Mouse (Mus musculus) frontal cortex, adult 2 months (tissue): Measurements from ENCODE around the gene Pou5f1. TPM values are rescaled to one million over a fixed set of nuclear protein-coding genes. Genes with fewer than 3 reads are reported as not detected.
"Not testable (repeated sequence)": the region's sequence is repeated elsewhere in the genome, so short reads cannot be mapped to it uniquely, and the experiment has no call there.

Experiments used
- DNase-seq, 2 experiments: peaks; one replicate each; pipeline ENCODE4 v3.0.0; 2022; ENCODE audit warnings: low spot score in 1 of 2; ENCODE audit errors: extremely low spot score in 1 of 2
- polyA plus RNA-seq: library from polyadenylated mRNA; depleted of rRNA; stranded (reverse); fragments of >200 nt; gene quantifications from 2 replicates; pipeline ENCODE4 v1.2.3, GENCODE M21; 2012; rRNA removed

Gene Pou5f1
- polyA plus RNA-seq = 0.10 TPM in 1 of 2 replicates, not detected in the other

DNA sequence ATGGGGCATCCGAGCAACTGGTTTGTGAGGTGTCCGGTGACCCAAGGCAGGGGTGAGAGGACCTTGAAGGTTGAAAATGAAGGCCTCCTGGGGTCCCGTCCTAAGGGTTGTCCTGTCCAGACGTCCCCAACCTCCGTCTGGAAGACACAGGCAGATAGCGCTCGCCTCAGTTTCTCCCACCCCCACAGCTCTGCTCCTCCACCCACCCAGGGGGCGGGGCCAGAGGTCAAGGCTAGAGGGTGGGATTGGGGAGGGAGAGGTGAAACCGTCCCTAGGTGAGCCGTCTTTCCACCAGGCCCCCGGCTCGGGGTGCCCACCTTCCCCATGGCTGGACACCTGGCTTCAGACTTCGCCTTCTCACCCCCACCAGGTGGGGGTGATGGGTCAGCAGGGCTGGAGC lies at the start of gene Pou5f1:
TSS of gene Pou5f1 (plus strand) at position 243 of the 400 bp plus-strand sequence.
- no peak for DNase-seq

DNA sequence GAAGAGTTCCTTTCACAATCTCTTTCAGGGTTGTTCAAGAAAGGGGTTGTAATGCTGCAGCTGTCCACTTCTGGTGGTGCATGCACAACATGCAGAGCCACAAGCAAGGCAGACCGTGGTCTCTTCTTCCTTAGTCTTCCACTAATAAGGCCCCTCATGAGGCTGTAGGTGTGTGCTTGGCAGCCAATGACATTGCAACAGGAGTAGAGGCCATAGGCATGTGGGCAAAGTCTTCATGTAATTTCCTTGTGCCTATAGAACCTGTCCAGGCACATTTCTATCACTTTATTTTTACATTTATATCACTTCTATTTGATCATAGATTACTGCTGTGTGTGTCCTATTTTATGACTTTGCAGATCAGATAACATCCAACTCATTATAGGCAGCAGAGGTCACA lies 47.6 kb upstream of the Pou5f1 start:
- not testable (repeated sequence) for DNase-seq

DNA sequence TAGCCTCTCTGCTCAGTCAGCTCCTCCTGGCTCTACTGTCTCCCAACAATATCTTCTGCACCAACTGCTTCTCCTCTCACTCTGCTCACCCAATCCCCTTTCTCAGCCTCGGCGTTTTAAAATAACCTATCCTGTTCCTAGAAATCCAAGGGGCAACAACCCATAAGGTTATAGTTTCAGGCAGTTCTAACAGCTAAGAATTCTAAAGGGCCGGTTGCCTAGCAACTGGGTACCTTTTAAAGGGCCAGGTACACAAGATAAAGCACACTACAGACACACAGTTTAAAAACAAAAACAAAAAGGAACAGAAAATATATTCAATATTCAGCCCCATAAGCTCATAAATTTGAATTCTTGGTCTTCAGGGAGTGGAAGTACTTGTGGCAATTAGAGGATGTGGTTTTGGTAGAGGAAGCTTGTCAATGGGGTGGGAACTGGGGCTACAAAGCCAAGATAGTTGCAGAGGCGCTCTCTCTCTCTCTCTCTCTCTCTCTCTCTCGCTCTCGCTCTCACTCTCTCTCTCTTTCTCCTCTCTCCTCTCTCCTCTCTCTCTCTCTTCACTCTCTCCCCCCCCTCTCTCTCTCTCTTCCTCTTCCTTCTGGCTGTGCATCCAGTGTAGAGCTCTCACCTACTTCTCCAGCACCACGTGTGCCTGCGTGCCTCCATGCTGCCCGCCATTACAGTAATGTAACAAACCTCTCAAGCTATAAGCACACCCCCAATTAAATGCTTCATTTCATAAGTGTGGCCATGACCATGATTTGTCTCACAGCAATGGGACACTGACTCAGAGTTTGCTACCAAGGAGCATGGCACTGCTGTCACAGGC lies 45.1 kb upstream of the Pou5f1 start:
- DNase-seq = not testable (repeated sequence)

DNA sequence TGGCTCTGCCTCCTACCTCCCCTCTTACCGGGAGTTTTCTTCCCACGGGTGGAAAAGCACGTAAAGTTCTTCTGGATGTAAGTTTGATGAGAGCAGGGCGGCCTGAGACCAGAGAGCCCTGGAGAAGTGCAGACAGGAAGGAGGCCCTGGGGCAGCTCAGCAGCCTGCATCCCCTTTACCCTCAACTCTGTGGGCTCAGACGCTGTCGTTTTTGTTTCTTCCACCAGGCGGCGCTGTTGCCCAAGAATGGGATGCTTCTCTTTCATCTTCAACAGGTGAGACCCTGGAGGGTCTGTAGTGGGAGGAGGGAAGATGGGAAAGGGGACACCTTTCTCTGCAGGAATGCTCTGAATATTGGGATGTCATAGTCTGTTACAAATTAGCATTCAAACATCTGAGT lies 40.2 kb upstream of the Pou5f1 start:
- DNase-seq = not testable (repeated sequence)

DNA sequence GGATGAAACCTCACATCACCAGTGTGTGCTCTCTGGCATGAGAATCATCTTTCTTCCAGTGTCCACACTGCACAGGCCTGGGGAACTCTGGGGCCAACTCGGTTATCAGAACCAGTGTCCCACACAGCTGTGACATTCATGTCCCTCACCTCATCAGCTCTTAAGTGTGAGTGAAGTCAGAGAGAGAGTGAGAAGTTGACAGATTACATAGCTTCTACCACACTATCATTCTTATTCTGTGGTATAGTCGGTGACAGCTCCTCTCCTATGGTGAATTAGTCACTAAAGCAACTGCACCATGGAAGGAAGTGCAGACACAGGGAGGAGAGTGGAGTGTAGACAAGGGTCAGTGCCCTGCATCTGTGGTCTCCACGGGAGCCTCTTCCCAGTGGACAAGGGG lies 36.9 kb upstream of the Pou5f1 start:
- not testable (repeated sequence) for DNase-seq

DNA sequence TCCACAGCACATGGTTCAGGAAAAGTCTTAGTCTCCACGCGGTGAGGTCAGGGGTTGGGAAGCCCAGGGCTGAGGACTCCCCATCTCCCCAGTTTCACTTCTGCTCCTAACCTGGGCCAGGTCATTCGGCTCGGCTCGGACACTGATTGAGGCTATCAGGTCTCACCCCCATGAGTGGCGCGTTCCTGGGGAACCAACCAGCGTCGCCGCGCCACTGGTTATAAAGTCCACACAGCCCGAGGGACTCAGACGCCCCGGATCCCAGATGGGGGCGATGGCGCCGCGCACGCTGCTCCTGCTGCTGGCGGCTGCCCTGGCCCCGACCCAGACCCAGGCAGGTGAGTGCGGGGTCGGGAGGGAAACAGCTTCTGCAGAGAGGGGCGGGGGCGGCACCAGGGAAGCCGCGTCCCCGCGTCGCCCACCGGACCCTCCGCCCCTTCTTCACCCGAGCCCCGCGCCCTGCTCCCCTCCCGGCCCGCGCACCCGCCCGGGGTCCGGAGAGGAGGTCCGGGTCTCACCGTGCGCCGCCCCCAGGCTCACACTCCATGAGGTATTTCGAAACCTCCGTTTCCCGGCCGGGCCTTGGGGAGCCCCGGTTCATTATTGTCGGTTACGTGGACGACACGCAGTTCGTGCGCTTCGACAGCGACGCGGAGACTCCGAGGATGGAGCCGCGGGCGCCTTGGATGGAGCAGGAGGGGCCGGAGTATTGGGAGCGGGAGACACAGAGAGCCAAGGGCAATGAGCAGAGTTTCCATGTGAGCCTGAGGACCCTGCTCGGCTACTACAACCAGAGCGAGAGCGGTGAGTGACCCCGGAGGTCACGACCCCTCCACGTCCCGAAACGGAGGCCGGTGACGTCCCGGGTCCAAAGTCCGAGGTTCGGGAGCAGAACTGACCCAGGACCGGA lies 35.7 kb upstream of the Pou5f1 start, which contains the start of gene H2-Q10:
TSS of gene H2-Q10 (plus strand) at position 248 of the 910 bp plus-strand sequence.
- no peak for DNase-seq

DNA sequence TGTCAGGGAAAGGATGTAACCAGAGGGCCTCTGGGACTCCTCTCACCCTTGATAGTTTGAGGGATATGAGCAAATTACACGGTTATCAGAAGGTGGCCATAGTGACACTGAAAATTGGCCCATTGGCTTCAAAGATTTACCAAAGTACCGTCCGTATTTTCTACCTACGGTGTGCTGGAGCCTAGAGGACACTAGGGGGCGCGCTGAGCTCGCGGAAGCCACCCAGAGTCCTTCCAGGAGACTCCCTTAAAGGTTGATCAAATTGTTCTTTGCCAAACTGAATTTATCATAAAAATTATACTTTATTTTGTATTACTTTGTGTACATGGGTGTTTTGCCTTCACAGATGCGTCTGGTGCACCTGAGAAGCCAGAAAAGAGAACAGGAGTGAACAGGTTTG lies 21.8 kb upstream of the Pou5f1 start:
- peak in 1 of 2 experiments; percentile 77 for DNase-seq

DNA sequence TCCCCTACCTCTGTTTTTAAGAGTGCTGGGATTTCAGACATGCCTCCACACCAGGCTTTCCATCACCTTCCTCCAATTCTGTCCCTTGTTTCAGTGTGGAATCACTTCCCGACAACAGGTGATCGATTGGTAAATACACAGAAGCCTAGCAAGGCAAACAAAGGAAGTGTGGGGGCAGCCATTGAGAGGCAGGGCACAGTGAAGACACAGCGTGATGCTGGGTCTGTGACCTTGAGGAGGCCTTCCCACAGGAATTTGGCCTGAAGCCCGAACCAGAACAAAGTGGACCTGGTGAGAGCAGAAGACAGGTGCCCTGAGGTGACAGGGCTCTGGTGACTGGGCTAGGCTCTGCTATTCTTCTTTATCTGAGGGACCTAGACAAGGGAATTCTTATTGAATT lies 20.1 kb upstream of the Pou5f1 start:
- no peak for DNase-seq

DNA sequence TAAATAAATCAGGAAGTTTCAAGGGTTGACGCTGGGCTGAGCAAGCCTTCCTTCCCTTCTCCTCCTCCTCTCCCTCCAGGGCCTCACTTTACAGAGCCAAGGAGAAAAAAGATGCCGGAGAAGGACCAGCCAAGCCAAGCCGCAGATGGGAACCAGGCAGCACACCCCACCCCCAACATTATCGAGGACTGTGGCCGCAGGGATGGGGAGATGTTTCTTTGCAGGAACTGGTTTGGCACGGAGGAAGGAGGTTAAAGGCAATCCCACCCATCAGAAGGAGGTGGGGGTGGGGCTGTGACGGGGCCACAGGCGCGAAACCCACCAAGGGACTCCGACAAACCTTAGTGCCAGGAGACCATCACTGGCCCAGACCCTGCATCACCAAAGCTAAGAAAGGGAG lies 19.1 kb upstream of the Pou5f1 start:
- no peak for DNase-seq

DNA sequence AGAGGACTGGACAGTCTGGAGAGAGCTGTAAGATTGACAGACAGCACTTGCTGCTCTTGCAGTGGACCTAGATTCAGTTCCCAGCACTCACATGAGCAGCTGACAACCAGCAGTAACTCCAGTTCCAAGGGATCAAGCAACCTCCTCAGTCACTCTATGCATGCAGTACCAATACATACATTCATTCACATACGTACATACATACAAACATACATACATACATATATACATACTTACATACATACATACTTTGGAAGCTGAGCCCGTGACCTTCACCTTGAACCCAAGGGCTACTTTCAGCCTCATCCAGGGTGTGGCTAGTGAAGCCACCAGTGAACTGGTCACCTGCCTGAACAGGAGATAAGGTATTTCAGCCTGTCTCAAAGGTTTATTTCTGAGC lies 17.8 kb upstream of the Pou5f1 start:
- no peak for DNase-seq

DNA sequence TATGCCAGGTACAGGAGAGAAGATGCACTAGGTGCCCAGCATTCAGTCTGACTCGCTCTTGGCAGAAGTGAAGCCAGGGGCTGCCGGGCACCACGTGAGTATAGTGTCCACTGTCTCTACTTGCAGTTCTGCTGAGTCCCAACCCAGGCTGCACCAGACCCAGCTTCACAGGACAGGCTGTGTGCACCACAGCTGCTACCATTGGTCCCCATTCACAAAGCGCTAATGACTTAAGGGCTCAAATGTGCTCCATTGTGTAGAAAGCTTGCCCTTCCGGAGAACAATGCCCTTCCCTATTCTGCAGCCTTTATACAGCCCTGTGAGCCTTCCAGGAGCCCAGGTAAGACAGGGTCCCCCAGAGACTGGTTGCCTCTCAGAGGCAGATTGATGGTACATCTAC lies 15.5 kb upstream of the Pou5f1 start:
- DNase-seq = no peak

DNA sequence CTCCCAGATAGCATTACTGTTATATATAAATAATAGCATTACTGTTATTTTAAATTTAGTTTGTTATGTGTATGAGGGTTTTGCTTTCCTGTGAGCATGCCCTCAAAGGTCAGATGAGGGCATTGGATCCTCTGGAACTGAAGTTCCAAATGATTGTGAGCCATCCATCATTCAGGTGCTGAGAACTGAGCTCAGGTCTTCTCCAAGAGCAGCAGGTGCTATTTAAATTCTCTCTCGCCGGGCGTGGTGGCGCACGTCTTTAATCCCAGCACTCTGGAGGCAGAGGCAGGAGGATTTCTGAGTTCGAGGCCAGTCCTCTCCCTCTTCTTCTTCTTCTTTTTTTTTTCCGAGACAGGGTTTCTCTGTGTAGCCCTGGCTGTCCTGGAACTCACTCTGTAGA lies 8.7 kb upstream of the Pou5f1 start:
- DNase-seq = no peak

DNA sequence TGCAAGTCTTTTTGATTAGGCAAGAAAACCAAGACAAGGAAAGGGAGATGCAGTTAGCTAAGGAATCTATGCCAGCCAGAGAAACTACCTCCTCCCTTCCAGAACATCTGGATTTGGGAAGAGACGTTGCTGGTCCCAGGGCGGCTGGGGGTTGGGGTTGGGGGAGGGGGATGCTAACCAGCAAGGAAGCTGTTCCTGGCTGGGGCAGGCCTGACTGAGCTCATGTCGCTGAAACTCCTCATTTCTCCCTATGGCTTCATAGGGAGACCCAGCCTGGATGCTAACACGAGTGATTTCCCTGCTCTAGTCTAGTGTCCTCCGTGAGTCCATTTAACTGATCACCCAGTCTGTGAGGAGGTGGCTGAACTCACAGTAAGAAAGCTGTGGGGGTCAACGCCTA lies 3.6 kb upstream of the Pou5f1 start:
- DNase-seq = no peak

DNA sequence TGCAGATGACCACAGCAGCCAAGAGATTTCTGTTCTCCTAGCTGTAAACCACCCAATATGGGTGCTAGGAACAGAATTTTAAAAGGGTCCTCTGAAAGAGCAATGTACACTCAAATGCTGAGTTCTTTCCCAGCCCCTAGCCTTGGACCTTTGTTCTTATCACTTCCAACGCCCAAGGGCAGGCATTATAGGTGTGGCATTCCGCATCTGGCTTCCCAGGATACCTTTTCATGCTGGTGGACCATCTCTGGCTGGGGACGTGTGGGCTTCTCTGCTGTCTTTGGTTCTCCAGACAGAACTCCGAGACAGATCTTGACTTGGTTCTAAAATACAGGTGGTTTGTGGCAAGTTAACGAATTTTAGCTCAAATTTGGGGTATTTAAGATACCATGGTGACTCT lies 3.1 kb upstream of the Pou5f1 start:
- no peak for DNase-seq

DNA sequence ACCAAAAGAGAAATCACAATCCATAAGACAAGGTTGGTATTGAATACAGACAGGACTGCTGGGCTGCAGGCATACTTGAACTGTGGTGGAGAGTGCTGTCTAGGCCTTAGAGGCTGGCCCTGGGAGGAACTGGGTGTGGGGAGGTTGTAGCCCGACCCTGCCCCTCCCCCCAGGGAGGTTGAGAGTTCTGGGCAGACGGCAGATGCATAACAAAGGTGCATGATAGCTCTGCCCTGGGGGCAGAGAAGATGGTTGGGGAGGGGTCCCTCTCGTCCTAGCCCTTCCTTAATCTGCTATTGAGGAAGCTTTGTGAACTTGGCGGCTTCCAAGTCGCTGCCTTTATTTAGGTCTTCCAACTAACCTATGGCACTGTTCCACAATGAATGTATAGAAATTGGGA lies 2.0 kb upstream of the Pou5f1 start:
- no peak for DNase-seq

DNA sequence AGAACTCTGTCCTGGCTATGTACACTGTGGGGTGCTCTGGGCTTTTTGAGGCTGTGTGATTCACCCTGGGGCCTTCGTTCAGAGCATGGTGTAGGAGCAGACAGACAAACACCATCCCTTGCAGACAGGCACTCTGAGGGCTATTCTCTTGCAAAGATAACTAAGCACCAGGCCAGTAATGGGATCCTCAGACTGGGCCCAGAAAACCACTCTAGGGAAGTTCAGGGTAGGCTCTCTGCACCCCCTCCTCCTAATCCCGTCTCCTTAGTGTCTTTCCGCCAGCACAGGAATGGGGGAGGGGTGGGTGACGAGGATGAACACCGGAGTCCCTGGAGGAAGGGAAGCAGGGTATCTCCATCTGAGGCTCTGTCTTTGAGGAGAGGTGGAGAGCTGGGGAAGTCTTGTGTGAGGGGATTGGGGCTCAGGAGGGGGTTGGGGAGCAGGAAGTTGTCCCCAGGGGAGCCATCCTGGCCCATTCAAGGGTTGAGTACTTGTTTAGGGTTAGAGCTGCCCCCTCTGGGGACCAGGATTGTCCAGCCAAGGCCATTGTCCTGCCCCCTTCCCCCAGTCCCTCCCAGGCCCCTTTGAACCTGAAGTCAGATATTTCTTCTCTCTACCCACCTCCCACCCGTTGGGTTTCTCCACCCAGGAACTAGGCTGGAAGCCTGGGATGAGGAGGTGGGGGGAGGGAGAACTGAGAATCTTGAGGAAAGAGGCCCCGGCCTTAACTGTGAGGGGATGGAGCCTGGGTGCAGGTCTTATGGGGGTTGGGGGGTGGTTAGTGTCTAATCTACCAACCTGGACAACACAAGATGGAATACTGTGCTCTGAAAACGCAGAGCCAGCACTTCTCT lies 963 bp upstream of the Pou5f1 start:
- no peak for DNase-seq

DNA sequence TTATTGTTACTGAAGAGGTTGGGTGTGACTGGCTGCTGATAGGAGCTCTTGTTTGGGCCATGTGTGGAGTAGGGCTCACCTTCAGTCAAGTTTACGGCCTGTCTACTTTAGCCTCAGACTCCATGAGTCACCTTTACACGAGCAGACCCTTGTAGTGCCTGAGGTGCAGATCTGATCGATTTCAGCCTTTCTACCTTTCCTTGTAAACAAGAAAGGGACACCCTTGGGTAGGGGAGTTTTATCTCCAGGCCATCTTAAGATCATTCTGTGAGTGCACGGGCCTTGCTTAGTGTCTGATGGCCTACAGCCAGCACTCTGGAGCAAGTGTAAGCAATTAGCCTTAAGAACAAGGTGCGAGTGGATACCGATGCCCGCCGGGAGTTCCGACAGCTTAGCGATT lies 1.1 kb downstream of the Pou5f1 start:
- no peak for DNase-seq

DNA sequence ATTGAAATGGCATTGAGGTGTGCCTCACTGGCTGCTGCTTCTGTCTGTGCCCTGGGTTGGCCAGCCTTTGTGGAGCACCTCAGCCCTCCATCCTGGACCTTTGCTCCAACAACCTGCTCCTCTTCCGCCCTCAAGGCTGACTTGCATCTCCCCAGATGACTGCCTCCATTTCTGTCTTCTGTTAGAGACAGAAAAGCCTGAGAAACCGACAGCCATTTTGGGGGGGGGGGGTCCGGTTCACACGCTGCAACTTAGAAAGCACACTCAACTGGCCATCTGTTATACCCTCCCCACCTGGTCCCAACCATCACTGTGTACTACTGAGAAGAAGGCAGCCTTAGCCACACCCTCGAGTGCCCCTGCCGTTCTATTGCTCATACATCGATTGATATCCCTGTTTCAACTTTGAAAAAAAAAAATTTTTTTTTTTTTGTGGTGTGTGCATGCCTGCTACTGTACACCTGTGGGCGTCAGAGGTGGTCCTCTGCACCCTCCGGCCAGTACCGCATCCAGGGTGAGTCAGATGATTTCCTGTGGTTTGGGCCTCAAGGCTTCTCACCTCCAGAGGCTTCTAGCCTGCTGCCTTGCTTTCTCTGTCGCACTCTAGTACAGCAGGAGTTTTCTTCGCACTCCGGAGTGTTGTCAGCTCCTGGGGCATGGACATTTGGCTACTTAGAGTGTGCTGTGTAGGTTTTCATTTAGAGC lies 1.9 kb downstream of the Pou5f1 start:
- DNase-seq = no peak

DNA sequence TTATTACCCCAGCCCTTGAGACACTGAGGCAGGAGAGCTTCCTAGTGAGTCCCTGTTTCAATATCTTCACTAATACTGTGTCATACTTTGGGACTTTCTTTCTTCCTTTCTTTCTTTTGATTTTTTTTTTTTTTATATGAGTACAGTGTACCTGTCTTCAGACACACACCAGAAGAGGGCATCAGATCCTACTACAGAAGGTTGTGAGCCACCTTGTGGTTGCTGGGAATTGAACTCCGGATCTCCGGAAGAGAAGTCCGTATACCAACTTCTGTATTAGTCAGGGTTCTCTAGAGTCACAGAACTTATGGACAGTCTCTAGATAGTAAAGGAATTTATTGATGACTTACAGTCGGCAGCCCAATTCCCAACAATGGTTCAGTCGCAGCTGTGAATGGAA lies 2.5 kb downstream of the Pou5f1 start:
- not testable (repeated sequence) for DNase-seq

DNA sequence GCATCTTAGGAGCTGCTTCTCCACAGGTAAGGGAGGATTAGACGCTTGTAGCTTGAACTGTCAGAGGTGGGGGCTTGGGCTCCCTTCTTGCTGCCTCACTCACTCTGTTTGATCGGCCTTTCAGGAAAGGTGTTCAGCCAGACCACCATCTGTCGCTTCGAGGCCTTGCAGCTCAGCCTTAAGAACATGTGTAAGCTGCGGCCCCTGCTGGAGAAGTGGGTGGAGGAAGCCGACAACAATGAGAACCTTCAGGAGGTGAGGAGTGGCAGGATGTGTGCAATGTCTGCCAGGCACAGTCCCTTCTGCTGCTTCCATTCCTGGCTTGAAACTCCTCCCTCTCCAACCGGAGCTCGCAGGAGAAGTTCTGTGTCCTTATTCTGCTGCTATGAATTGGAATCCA lies 3.5 kb downstream of the Pou5f1 start:
- no peak for DNase-seq
